Mouse (Mus musculus): ENCODE measurements around the gene Ap2a1. TPM values are rescaled to one million over a fixed set of nuclear protein-coding genes. Genes with fewer than 3 reads are reported as not detected.

The Ap2a1 gene
- polyA plus RNA-seq, 1 experiment = 216 TPM

DNA sequence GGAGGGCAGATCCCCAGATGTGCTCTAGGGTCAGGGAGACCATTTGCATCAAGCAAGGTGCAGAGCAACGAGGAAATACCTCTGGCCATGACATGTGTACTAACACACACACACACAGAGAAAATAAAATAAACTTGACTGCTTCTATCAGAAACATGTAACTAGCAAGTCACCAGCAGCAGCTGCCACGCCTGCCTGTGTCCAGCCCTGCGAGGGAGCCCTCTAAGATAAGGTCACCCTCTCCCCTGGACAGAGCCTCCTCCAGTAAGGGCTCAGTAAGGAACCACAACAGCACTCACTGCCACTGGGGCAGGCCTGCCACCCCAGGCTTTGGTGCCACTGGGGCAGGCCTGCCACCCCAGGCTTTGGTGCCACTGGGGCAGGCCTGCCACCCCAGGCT, 11.1 kb downstream of the Ap2a1 start:
- WGBS = 81% methylated on average over 3 of the region's 3 CpGs
- Histone ChIP-seq H3K4me3 (replicated peaks; ENCODE audit: insufficient read depth, low read depth, low read length) (no peak overlapping the region), H3K27ac (ENCODE audit: insufficient read depth, low read length) (no peak overlapping the region), H3K27me3 (ENCODE audit: control insufficient read depth, insufficient read depth, low read length) (no peaks in the 10 kb centered on the region), H3K4me1 (ENCODE audit: control insufficient read depth, insufficient read depth, low read length) (peaks cover 13% of the 10 kb centered on the region)
- DNase-seq = peak in 1 of 2 experiments; percentile 7
- no peak for TF ChIP-seq POLR2A (IDR thresholded peaks at IDR 0.05; ENCODE audit: borderline replicate concordance, insufficient read depth, low read length)
- TF ChIP-seq CTCF (IDR thresholded peaks at IDR 0.05; ENCODE audit: borderline replicate concordance, insufficient read depth, low read depth, low read length) = no peak

DNA sequence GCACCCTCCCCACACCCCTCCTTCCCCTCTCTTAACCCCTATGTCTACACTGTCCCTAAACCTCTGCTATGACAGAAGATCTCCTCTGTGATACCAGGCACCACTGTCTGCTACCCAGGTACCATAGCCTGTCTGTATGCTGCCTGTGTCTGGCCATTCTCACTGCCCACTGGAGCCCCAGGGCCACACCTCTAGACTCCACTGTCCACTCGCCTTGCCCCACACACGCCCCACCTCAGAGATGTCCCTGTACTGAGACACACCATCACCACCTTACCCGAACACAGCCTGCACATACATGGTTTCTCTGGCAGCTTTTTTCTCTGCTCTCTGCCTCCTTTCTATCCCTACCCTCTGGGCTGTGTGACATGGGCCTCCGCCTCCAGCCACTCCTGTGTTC, 12.4 kb downstream of the Ap2a1 start:
- 85% methylated on average over 4 of the region's 4 CpGs for WGBS
- no peak for TF ChIP-seq POLR2A (IDR thresholded peaks at IDR 0.05; ENCODE audit: borderline replicate concordance, insufficient read depth, low read length)
- TF ChIP-seq CTCF (IDR thresholded peaks at IDR 0.05; ENCODE audit: borderline replicate concordance, insufficient read depth, low read depth, low read length) = no peak
- Histone ChIP-seq H3K4me3 (replicated peaks; ENCODE audit: insufficient read depth, low read depth, low read length) (no peak overlapping the region), H3K4me1 (ENCODE audit: control insufficient read depth, insufficient read depth, low read length) (peaks cover 13% of the 10 kb centered on the region), H3K27me3 (ENCODE audit: control insufficient read depth, insufficient read depth, low read length) (no peaks in the 10 kb centered on the region), H3K27ac (ENCODE audit: insufficient read depth, low read length) (no peak overlapping the region)
- DNase-seq = no peak

DNA sequence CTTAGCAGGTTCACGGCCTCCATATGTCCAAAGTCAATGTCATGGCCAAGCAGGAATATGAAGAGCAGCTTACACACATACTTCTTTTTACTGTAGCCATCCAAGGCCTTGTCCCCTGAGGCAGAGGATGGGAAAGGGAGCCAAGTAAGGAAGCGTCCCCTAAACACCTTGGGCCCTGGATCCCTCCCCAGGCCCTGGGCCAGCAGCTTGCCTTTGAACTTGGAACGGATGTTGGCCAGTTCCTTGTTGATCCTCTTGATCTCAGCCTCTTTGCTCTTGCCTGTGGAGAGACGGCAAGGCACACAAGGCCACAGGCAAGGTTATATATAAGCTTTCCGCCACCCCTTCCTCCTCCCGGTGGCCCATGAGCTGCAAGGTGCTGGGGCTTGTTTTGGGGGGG, 13.1 kb downstream of the Ap2a1 start:
- WGBS = 49% methylated on average over 6 of the region's 6 CpGs
- Histone ChIP-seq H3K27ac (ENCODE audit: insufficient read depth, low read length) (no peak overlapping the region), H3K4me3 (replicated peaks; ENCODE audit: insufficient read depth, low read depth, low read length) (no peak overlapping the region), H3K4me1 (ENCODE audit: control insufficient read depth, insufficient read depth, low read length) (peaks cover 13% of the 10 kb centered on the region), H3K27me3 (ENCODE audit: control insufficient read depth, insufficient read depth, low read length) (no peaks in the 10 kb centered on the region)
- peak in 1 of 2 experiments; percentile 12 for DNase-seq
- TF ChIP-seq CTCF (IDR thresholded peaks at IDR 0.05; ENCODE audit: borderline replicate concordance, insufficient read depth, low read depth, low read length) (no peak), POLR2A (IDR thresholded peaks at IDR 0.05; ENCODE audit: borderline replicate concordance, insufficient read depth, low read length) (no peak)

DNA sequence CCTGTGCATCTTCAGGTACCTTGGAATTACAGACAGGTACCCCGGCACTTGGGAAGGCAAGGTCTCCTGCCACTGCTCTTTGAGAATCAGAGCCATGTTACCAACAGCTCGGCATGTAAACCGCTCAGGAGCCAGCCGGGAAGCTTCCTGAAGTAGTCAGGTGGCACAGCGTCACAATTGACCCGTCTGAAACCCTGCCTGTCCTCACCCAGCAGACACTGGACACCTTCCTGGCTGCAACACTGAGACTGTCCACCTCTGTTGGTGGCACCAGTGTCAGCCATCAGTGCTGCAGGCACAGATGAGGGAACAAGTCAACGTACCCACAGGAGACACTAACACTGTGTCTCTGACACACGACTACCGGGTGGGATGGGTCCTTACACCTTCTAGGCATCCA, 14.0 kb downstream of the Ap2a1 start:
- WGBS = 90% methylated on average over 9 of the region's 9 CpGs
- peak in 1 of 2 experiments; percentile 12 for DNase-seq
- Histone ChIP-seq H3K4me1 (ENCODE audit: control insufficient read depth, insufficient read depth, low read length) (peaks cover 13% of the 10 kb centered on the region), H3K27me3 (ENCODE audit: control insufficient read depth, insufficient read depth, low read length) (no peaks in the 10 kb centered on the region), H3K4me3 (replicated peaks; ENCODE audit: insufficient read depth, low read depth, low read length) (no peak overlapping the region), H3K27ac (ENCODE audit: insufficient read depth, low read length) (no peak overlapping the region)
- TF ChIP-seq CTCF (IDR thresholded peaks at IDR 0.05; ENCODE audit: borderline replicate concordance, insufficient read depth, low read depth, low read length) (no peak), POLR2A (IDR thresholded peaks at IDR 0.05; ENCODE audit: borderline replicate concordance, insufficient read depth, low read length) (no peak)

DNA sequence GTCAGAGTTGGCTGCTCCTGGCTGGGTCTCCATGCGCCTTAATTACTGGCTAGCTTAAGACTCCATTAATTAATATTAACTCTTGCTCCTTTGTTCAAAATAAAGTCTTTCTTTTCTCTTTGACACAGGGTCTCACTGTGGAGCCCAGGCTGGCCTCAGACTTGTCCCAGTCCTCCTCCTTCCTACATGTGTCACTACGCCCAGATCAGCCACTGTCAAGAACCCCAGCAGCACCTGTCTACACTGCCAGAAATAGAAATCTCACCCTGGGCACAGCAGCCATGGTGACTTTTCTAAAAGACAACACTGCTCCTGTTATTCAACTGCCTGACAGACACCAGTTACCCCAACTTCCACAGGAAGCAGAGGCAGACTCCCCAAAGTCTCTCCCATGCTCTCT, 14.9 kb downstream of the Ap2a1 start:
- no peaks in the 10 kb centered on the region for H3K27me3 ChIP-seq (ENCODE audit: control insufficient read depth, insufficient read depth, low read length)
- 86% methylated on average over 2 of the region's 2 CpGs for WGBS
- peaks cover 13% of the 10 kb centered on the region for H3K4me1 ChIP-seq (ENCODE audit: control insufficient read depth, insufficient read depth, low read length)
- TF ChIP-seq POLR2A (IDR thresholded peaks at IDR 0.05; ENCODE audit: borderline replicate concordance, insufficient read depth, low read length) = no peak
- TF ChIP-seq CTCF (IDR thresholded peaks at IDR 0.05; ENCODE audit: borderline replicate concordance, insufficient read depth, low read depth, low read length) = no peak
- H3K4me3 ChIP-seq (replicated peaks; ENCODE audit: insufficient read depth, low read depth, low read length) = no peak overlapping the region
- H3K27ac ChIP-seq (ENCODE audit: insufficient read depth, low read length) = no peak overlapping the region
- no peak for DNase-seq

DNA sequence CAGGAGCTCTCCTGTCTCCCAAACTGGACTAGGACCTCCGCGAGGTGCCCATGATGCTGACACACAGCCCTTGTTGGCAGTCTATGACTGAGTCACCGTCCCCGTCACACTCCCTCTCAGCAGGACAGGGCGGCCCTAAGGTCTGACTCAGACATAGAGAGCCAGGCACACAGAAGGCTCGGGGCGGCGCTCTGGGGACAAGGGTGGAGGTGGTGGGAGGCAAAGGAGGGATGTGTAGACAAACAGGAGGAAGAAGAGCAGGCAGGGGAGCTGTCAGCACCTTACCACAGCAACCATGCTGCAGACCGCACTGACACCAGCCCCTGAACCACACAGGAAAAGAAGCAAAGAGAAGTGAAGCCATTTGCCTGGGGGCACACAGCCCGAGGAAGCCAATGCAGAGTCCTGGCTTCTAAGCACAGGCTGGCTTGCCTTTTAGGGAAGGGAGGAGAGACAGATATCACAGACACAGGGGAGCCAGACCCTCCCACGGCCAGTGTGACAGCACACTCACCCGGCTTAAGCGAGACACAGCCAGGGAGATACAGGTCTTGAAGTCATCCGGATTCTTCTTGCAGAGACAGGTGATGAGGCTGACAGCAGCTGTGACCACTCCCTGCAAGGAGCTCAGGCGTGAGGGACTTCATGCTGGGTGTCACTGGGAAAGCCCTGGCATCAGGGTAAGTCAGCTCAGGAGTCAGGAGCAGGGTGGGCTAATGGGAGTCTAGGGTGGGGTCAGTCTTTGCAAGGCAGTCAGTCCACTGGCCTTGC, 20.4 kb downstream of the Ap2a1 start:
- peak; percentile 62 to 70 for DNase-seq
- H3K4me3 ChIP-seq (replicated peaks; ENCODE audit: insufficient read depth, low read depth, low read length) = no peak overlapping the region
- no peak overlapping the region for H3K27ac ChIP-seq (ENCODE audit: insufficient read depth, low read length)
- TF ChIP-seq CTCF (IDR thresholded peaks at IDR 0.05; ENCODE audit: borderline replicate concordance, insufficient read depth, low read depth, low read length) = no peak
- TF ChIP-seq POLR2A (IDR thresholded peaks at IDR 0.05; ENCODE audit: borderline replicate concordance, insufficient read depth, low read length) = no peak
- 54% methylated on average over 15 of the region's 15 CpGs for WGBS
- H3K4me1 ChIP-seq (ENCODE audit: control insufficient read depth, insufficient read depth, low read length) = peaks cover 7% of the 10 kb centered on the region; the same call in 1 of the 2 replicates
- no peaks in the 10 kb centered on the region for H3K27me3 ChIP-seq (ENCODE audit: control insufficient read depth, insufficient read depth, low read length)

DNA sequence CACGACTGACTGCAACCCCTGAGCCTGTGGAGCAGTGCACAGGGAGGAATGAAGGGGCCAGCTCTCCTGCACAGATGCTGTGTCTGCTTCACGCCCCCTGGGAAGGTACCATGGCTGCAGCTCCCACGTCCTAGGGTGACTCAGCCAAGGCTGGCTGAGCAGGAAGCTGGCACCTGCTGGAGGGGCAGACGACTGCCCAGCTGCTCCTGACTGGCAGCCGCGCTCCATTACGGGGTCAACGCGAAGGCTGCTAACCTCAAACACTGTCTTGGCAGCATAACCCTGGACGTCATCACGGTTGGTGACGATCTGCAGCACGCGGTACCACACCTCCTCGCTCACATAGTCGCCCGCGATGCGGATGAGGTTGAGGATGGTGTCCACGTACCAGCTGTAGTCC, 23.9 kb downstream of the Ap2a1 start:
- Histone ChIP-seq H3K27ac (ENCODE audit: insufficient read depth, low read length) (no peak overlapping the region), H3K27me3 (ENCODE audit: control insufficient read depth, insufficient read depth, low read length) (no peaks in the 10 kb centered on the region), H3K4me3 (replicated peaks; ENCODE audit: insufficient read depth, low read depth, low read length) (no peak overlapping the region), H3K4me1 (ENCODE audit: control insufficient read depth, insufficient read depth, low read length) (peaks cover 7% of the 10 kb centered on the region; the same call in 1 of the 2 replicates)
- no peak for TF ChIP-seq CTCF (IDR thresholded peaks at IDR 0.05; ENCODE audit: borderline replicate concordance, insufficient read depth, low read depth, low read length)
- TF ChIP-seq POLR2A (IDR thresholded peaks at IDR 0.05; ENCODE audit: borderline replicate concordance, insufficient read depth, low read length) = no peak
- no peak for DNase-seq
- WGBS = 35% methylated on average over 20 of the region's 20 CpGs

DNA sequence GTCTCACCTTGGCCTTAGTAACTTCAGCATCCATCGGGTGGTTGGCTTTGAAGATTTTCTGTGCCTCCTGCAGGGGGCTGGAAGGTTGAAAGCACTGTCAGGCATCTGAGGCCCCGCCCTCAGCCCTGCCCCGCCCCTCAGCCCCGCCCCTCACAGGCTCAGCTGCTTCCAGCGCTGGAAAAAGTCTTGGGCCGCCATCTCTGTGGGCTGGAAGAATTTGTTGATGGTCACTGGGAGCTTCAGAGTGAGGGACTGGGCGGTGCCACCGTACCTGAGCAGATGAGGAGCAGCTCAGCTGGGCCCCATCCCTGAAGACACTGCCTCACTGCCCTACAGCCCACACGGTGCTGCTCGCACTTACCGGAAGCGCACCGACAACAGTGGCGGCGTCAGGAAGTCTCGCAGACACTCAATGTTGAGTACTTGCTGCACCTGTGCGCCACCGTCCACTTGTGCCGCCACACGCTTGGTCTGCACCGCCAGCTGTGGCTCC, 28.0 kb downstream of the Ap2a1 start:
- Histone ChIP-seq H3K27me3 (ENCODE audit: control insufficient read depth, insufficient read depth, low read length) (no peaks in the 10 kb centered on the region), H3K27ac (ENCODE audit: insufficient read depth, low read length) (no peak overlapping the region; the same call in 1 of the 2 replicates), H3K4me3 (replicated peaks; ENCODE audit: insufficient read depth, low read depth, low read length) (no peak overlapping the region), H3K4me1 (ENCODE audit: control insufficient read depth, insufficient read depth, low read length) (peaks cover 10% of the 10 kb centered on the region)
- DNase-seq = no peak
- TF ChIP-seq CTCF (IDR thresholded peaks at IDR 0.05; ENCODE audit: borderline replicate concordance, insufficient read depth, low read depth, low read length) = no peak
- 29% methylated on average over 21 of the region's 21 CpGs for WGBS
